Mouse (Mus musculus): ENCODE data around the gene Gsn.

The Gsn gene

DNA sequence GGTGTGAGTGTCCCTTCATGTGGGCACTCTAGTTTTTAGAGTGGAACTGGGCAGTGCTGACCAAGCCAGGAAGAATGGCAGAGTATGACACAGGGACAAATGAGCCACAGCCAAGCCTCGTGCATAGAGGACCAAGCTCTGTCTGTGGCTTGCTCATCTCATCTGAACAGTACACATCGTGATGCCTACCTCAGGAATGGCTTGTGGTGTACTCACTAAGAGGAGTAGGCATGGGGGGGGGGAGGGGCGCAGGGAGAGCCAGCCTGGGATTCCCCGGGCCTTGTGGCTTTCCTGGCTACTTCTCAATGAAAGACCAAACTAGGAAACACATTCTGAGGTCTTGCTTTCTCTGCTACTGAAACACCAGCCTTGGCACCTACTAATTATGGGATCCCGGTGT is 1.2 kb upstream of the Gsn start:
- DNase-seq, result no peak

DNA sequence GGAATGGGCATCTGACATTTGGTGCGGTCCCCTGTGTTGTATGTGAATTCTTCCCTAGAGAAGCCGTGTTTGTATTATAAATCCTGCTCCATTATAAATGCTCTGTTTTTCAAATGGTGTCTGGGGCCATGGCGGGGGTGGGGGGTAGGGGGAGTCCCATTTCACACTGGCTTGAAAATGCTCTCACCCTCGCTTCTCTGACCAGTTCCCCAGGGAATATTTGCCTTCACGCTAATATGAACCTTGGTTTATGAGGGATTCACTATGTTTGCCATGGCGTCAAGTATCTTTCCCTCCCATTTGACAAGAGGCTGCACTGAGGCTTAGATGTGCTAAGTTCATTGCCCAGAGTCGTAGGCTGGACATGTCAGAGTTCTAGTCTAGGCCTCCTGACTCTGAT is 718 bp upstream of the Gsn start:
- DNase-seq, result no peak

DNA sequence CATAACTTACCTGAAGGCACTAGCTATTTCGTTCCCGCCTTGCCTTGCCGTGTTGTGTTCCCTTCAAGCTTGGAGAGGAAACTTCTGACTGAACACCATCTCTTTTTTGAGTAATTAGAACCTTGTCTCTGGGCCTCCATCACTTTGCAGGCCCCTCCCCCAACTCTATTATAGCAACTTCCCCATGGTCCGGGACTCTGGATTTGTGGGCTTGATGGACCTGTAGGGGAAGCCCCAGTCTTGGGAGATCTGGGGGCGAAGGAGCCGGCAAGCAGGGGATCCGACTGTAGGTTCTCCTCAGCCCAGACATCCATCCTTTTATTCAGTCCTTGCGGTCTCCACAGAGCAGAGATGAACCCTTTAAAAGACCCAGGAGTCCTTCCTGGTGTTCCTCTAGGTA is 752 bp downstream of the Gsn start:
- no peak for DNase-seq

DNA sequence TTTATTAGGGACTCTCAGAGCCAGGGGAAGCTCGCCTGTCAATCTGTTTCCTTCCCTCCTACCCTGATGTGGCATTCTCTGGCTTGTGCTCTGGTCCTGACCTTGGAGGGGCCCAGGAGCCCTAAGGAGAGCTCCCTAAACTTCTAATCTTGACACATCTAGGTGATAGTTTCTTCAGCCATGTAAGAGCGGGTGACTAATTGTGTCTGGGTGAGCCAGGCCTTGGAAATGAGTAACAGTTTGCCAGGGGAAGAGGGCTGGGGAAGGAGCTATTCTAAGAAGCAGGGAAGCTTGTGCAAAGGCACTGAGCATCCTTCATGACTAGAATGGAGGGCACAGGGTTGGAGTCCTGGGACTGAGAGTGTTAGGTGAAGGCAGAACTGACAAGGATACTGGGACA is 1.7 kb downstream of the Gsn start:
- DNase-seq, result no peak

DNA sequence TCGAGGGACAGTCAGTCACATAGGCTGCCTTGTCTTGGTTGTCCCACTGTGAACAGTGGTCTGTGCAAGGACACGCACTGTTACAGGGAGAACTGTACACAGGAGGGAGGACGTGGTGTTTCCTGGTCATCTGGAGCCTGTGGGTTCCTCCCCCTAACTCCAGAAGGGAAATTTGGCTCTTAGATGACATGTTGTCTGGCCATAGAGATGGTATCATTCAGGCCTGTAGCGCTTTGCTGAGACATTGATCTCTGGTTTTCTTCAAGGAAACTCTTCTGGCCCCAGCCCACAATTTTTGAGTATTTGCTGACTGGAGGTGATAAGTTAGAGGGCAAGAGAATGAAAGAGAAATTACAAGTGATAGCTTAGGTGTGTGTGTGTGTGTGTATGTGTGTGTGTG is 2.4 kb downstream of the Gsn start:
- no peak for DNase-seq

DNA sequence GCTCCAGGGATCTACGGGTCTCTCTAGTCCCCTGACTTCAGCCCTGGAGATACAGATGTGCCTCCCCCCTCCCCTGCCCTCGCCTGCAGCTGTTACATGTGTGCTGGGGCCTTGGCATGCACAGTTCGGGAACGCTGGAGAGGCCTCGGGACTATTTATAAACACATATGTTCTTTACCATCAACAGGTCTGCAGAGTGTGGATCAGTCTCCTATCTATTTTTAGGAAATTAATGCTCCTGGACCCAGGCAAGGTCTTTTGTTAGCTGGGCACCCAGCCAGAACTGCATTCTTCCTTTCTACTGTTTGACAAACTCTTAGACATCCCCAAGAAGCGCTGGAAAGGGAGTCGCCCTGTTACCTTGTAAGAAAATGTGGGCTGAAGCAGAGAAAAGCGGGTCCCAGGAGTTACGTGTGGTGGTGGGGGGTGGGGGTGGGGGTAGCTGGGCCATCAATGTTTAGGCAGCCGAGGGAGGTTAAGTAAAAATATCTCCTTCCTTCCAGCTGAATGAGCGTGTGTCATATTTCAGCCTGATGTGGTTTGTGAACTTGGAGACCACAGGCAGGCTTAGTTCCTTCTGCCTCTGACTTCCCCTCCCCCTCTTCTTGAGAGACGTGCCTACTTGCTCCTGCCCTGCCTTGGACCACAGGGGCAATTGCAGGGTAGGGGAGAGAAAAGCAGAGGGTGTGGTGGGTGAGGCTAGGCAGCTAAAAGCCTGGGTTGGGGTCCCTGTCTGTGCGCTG is 3.3 kb downstream of the Gsn start:
- DNase-seq, result no peak

DNA sequence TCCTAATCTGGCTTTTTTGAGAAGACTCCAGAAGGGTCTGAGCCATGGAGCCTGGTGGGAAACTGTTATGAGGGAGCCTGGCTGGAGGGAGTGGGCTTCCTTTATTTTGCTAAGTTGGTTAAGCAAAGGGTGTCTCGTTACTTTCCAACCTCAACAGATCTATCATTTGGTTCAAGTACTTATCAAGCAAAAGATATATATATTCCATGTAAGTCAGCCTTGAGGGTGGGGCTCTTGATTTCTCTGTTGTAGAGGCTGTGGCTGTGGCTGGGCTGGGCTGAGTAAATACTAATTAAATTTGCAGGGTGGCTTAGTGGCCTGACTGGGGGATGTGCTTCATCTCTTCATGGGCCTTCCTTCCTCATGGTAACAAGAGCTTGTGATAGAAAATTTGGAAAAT is 4.1 kb downstream of the Gsn start:
- peak in 1 of 2 experiments; percentile 2 for DNase-seq

DNA sequence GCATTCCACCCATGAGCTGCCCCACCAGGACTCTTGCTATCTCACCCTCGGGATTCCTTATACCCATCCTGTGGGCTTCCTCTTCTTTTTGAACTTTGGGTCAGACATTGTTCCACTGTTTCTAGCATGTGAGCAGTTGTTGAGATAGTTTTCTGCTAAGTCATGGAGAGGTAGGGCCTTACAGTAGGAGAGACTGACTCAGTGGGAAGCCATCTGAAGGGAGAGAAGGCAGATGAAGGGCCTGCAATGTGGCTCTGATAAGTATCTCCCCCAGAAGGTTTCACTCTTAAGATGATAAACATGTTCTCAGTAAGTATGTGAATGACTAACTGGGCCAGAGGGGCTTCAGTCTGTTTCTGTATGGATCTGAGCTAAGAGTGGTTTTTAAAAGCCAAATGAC is 7.9 kb downstream of the Gsn start:
- peak in 1 of 2 experiments; percentile 2 for DNase-seq

DNA sequence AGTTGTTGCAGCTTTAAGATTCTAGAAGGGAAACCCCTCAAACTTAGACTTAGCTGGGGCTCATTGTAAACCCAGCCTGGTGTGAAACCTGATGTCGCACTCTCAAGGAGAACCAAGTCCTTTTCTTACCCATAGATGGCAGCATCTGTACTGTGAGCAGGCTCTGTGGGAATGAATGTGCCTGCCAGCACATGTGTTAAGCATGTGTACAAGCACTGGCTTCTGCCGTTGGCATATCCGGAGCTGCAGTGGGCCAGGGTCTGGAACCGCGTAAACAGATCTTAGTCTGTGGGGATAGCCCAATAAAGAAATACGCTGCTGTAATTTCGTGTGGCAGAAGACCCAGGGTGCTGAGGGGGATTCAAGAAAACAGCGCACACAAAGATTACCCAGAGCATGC is 9.1 kb downstream of the Gsn start:
- DNase-seq, result peak in 1 of 2 experiments; percentile 74

DNA sequence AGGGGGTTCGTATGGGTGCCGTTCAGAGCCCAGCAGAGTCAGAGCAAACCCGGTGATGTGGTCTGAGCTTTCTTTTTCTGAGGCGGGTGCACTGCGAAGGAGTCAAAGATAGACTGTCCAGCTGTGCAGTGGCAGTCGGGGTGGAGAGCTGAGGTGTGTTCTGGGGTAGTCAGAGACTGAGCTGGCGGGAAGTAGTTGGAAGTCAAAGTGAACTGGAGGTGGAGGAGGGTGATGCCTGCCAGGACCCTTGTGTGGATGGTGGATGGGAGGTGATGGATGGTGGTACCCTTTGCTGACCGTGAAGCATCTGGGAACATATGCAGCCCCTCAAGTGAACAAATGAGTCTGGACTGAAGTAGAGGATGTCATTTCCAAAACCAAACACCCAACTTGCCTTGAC is 9.6 kb downstream of the Gsn start:
- no peak for DNase-seq

DNA sequence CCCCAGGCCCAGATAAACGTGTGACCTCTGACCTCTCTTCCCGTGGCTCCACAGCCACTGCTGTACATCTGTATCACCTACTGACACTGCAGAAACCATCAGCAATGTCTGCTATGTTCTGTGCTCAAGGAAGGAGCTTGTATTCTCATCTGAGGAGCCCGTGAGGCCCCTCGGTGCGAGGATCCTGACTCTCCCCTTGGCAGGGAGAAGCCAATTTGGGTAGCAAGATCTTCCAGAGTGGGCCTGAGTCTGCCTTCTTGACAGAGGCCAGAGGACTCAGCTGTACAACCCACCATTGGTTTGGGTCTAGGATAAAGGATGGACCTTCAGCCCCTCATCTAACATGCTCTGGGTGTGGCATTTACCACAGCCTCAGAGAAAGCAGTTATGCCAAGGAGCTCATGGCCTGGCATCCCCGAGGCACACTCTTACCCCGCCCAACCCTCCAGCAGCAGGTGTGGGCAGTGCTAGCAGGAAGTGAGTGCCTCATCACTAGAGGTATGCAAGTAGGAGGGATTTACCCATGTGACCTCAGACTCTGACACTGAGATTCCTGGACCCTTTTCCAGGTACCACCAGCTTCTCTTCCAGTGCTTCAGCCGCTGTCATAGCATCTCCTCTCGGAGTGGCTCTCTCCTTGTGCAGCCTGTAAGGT is 10.2 kb downstream of the Gsn start:
- peak; percentile 78 to 87 for DNase-seq

DNA sequence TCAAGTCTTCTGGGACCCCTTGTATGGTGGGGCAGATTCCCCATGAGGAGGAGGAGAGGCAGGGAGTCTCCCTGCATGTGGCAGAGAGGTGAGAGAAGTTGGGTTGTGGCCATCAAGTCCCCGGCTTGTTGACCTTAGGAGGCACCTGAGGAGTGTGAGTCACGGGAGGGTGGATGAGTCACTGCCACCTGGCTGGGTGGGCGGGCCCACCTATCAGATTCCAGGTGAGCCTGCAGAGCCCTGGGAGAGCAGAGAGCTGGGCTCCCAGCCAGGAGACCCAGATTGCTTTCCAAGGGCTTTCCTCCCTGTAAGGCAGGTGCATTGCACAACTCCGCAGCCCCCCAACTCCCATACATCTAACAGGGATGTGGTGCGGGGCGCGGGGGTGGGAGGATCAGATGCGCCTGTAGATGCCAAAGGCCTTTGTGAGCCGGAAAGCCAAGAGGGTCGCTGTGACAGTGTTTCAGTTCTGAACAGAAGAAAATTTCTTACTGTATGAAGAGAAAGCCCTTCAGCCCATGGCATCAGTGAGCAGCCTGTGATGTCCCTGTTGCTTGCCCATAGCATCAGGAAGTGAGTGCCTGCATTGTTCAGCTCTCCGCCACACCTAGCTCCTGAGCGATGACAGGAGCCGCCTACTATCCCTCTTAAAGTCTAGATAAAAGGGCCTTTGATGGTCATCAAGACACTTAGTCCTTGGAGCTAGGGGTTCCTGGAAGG is 11.1 kb downstream of the Gsn start:
- peak; percentile 91 to 94 for DNase-seq

DNA sequence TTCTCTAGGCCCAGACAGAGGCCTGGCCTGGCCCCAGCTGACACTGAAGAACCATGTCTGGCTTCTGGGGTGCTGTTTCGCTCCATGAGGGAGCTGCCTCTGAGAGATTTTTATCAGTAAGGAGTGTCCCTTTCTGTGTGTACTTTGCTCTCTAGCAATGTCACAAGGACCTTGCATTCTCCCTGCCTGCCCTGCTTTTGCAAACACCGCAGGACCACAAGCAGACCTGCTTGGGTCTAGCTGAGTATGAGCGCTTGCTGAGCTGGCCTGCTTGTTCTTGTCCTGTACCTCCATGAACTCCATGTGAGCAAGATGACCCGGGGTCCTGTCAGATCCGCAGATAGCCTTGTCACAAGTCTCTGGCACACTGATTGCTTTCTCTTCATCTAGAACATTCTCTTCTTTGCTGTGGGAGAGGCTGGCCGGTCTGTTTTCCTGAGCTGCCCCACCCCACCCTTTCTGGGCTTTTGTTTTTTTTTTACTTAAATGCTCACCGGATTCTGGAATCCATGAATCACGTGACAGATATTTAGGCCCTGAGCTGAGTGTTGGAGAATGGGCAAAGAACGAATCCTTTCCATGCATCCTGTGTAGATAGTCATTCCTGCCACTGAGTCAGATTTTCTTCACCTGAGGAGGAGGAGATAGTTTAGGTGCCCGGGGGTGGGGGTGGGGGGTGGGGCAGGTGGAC is 11.8 kb downstream of the Gsn start:
- peak; percentile 73 to 83 for DNase-seq

DNA sequence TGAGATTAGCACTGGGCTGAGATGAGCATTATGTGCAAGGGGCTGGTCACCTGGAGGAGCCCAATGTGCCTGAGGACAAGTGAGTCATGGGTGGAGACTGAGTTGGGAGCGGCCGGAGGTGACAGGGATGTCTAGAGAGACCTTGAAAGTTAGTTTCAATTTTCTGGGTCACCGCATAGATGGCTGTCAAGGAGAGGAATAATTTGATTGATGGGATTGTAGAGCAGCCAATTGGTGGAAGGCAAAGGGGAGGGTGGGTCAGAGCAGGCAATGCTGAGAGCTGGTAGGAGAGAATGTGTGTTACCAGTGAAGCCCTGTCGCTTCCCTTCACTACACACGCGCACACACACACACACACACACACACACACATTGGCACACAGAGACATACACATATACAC is 13.0 kb downstream of the Gsn start:
- DNase-seq, result peak in 1 of 2 experiments; percentile 39

DNA sequence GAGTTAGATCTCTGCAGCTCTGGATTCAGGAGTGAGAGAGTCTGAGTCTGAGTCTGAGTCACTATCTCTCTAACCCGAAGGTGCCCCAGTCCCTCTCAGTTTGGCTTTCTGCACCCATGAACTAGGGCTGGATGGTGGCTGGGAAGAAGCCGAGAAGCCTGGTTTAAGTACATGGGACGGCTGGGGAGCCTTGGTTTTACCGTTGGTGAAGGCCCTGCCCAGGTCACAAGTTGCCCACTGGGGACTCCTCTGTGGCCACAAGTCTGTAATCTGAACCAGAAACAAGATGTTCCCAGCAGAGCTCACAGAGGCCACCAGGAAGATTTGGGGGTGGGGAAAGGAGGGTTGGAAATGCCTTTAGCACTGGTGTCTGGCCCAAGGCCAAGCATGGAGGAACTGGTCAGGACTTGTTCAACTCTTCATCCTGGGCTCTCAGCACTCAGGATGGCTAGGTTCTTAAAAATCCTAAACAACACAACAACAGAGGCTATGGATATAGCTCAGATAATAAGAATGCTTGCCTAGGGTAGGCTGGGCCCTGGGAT is 13.6 kb downstream of the Gsn start:
- peak; percentile 63 to 81 for DNase-seq

DNA sequence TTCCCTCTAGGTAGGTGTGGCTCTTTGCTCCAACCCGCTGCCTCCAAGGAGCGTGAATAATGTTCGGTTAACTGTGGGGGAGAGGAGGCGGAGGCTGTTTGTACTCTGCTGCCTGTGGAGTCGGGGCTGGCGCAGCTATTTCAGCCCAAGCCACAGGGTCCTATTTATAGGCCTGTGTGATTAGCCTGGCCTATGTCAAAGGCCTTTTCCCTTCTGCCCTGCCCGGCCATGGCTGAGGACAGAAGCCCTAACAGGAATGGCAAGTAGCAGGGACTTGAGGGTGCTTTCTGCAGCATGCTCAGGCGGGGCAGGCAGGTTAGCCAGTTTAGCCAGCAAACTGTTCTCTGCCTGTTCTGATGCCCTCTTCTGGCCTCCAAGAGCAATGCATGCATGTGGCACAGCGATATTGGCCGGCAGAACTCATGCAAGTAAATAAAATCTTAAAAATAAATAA is 14.4 kb downstream of the Gsn start:
- DNase-seq, result peak; percentile 76 to 79

DNA sequence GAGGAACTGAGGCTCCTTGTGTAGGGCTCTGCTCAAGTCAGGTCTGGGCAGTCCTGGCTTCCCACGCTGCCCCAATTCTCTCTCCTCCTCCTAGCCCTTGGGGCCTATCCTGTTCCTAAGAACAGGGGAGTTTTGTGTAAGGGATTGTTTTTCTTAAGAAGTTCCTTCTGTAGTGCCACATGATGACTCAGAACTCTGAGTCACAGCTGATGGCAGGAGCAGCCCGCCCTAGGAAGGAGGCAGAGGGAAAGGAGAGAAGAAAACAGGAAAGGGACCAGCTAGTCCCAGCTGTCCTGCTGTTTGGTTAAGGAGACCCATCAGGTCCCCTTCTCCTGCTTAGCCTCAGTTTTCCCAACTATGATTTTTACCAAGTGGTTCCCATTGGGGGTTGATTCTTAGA is 15.6 kb downstream of the Gsn start:
- DNase-seq, result peak; percentile 65 to 78

DNA sequence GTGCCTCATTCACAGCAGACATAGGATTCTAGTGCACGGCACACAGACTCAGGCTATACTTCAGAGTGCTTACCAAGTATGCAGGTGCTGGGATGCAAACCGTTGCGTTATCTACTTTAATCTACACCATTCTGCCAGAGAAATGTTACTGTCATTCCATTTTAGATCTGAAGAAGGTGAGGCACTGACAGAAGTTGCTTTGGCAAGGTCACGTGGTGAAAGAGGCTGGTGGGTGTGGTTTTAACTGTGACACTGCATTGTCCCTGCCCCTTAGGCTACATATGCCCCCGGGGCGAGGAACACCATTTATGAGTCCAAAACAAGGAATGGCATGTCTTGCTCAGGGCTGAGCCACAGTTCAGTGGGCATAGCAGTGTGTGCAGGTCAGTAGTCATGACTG is 16.7 kb downstream of the Gsn start:
- no peak for DNase-seq

DNA sequence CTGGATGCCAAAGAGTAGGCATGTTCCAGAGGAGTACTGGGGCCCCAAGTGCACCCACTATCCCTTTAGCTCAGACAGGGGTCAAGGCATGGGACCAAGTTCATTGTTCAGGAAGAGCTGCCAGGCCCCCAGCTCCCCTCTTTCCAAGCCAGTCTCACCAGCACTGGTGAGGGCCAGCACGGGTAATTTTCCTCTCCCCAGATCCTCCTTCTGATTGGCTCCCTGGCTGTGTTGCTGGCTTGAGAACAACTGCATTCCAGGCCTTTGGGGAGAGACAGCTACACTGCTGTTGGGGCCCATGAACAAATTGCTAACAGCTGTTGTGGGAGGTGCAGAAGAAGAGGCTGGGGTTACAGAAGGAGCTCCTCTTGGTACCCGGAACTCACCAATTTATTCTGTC is 17.4 kb downstream of the Gsn start:
- DNase-seq, result peak; percentile 64 to 72

DNA sequence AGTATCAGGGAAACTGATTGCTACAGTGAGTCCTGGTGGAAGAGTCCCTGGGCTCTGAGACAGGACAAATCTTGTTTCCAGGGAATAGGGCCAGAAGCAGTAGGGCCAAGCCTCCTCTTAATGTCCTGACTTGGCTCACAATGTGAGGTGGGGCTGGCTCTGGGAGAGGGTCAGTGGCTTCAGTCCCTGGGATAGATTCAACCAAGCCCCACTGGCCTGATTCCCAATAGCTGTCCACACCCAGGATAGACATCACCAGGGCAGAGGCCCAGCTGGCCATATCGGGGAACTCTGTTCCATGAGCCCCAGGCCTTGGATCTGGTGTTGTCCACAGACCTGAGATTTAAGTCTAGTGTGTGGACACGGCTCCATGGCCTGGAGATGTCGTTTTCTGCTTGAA is 21.5 kb downstream of the Gsn start:
- peak; percentile 76 to 81 for DNase-seq

DNA sequence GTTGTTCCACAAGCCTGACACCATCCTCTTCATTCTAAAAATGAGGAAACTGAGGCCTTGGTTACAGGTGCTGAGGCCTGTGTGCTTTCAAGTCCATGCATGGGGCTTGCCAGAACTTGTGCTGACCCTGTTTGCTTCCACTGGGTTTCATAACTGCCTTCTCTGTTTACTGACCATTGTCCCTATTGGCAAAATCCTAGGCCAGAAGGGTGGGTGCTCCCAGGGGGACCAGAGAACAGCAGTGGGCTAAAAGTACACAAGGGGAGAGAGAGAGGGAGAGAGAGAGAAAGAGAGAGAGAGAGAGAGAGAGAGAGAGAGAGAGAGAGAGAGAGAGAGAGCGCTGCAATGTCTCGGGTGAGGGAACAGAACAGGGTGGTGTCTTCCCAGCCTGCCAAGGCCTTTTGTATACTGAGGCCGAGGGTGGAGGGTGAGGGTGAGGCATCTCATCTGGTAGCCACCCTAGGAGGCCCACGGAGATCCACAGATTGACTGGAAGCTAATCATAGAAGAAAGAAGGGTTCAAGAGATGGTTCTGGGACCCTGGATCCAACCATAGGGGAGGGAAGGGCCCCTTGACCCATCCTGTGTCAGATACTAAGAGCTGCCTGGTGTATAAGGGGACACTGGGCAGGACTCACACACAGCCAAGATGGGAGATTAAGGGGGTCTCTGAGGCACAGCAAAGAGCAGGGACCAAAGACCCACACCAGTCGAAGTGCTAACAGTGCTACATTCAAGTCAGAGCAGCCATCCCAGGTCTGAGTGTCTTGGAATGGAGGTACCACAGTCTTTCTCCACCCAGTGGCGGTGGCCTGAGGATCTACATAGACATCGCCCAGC is 22.4 kb downstream of the Gsn start:
- peak; percentile 63 to 71 for DNase-seq

DNA sequence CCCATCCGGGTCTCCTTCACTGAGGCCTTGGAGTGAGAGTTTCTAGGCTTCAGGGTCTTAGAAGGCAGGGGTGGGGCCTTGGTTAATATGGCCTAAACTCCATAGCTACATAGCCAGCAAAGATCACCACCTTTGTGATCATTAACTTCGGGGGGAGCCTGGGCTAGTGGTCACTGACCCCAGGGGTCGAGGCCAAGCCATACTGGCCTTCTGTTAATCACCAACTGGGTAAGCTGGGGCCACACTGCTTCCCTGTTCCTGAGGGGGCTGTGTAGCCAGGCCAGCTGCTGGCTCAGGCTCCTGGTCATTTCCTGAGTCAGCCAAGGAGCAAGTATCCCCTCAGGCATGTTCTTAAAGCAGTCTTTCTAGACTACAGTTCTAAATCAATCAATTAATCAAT is 23.8 kb downstream of the Gsn start:
- DNase-seq, result no peak
